Mouse (Mus musculus) forebrain, embryonic 15.5 days (tissue): ENCODE measurements around the gene Plekhb1. TPM values are rescaled to one million over a fixed set of nuclear protein-coding genes. Genes with fewer than 3 reads are reported as not detected.

Source experiments
- ATAC-seq: fragments of 200-750 bp; cut with Nextera tagmentation; replicated peaks from 2 replicates; pipeline ENCODE4 v1.8.0; 2017; ENCODE audit warnings: mild to moderate bottlenecking, moderate TSS enrichment, moderate library complexity
- H3K27ac ChIP-seq: fragments of 300-500 bp; sonication (generic); replicated peaks from 2 replicates; pipeline ENCODE4 v1.5.1; 2015; ENCODE audit warnings: mild to moderate bottlenecking, inconsistent platforms
- H3K27me3 ChIP-seq: fragments of 300-500 bp; sonication (generic); 2 replicates; pipeline ENCODE4 v1.6.1; 2015; ENCODE audit warnings: inconsistent platforms
- H3K36me3 ChIP-seq: fragments of 300-500 bp; sonication (generic); 2 replicates; pipeline ENCODE4 v1.6.1; 2015; ENCODE audit warnings: mild to moderate bottlenecking, inconsistent platforms
- H3K4me1 ChIP-seq: fragments of 300-500 bp; sonication (generic); 2 replicates; pipeline ENCODE4 v1.6.1; 2015; ENCODE audit warnings: inconsistent platforms
- H3K4me2 ChIP-seq: fragments of 300-500 bp; sonication (generic); replicated peaks from 2 replicates; pipeline ENCODE4 v1.6.1; 2015; ENCODE audit warnings: mild to moderate bottlenecking, inconsistent platforms
- H3K4me3 ChIP-seq: fragments of 300-500 bp; sonication (generic); 2 replicates; pipeline ENCODE4 v1.5.1; 2015; ENCODE audit warnings: mild to moderate bottlenecking, inconsistent platforms
- H3K9ac ChIP-seq: fragments of 300-500 bp; sonication (generic); replicated peaks from 2 replicates; pipeline ENCODE4 v1.6.1; 2015; ENCODE audit warnings: mild to moderate bottlenecking, inconsistent platforms
- H3K9me3 ChIP-seq: fragments of 300-500 bp; sonication (generic); 2 replicates; pipeline ENCODE4 v1.6.1; 2016; ENCODE audit warnings: inconsistent platforms
- WGBS: fragments of 180-500 bp; shearing (Covaris S2); methylation state at CpG from one replicate; pipeline ENCODE4 v1.1.7; 2015; ENCODE audit warnings: mixed read lengths; 5-methylcytosine and 5-hydroxymethylcytosine counted together
- polyA plus RNA-seq: library from polyadenylated mRNA; unstranded; fragments of >200 nt; fragmentation: Nextera tagmentation; extraction: Ambion mirVana; gene quantifications from 2 replicates; pipeline ENCODE4 v1.2.1, GENCODE M21; 2015

Plekhb1 gene
- polyA plus RNA-seq, 1 experiment from 2014 or later = 6.8 TPM

GRCm38 (mm10) chr7:100653480-100654266, 8.5 kb downstream of the Plekhb1 start:
- Histone ChIP-seq H3K4me1 (peaks cover 12% of the 10 kb centered on the region), H3K9me3 (no peaks in the 10 kb centered on the region), H3K4me2 (no peak overlapping the region), H3K36me3 (no peaks in the 10 kb centered on the region), H3K9ac (no peak overlapping the region), H3K27ac (no peak overlapping the region), H3K4me3 (no peak overlapping the region), H3K27me3 (no peaks in the 10 kb centered on the region)
- 51% methylated on average over 9 of the region's 9 CpGs for WGBS
- ATAC-seq = peak; percentile 65

GRCm38 (mm10) chr7:100651011-100651410, 11.2 kb downstream of the Plekhb1 start:
- Histone ChIP-seq H3K36me3 (no peaks in the 10 kb centered on the region), H3K4me1 (peaks cover 9% of the 10 kb centered on the region), H3K27ac (no peak overlapping the region), H3K4me3 (no peak overlapping the region), H3K9ac (no peak overlapping the region), H3K4me2 (no peak overlapping the region), H3K9me3 (no peaks in the 10 kb centered on the region), H3K27me3 (no peaks in the 10 kb centered on the region)
- ATAC-seq = no peak
- 73% methylated on average over 4 of the region's 4 CpGs for WGBS

GRCm38 (mm10) chr7:100650421-100650820, 11.8 kb downstream of the Plekhb1 start:
- H3K9me3 ChIP-seq = no peaks in the 10 kb centered on the region
- no peak overlapping the region for H3K27ac ChIP-seq
- no peak overlapping the region for H3K4me3 ChIP-seq
- H3K4me1 ChIP-seq = peaks cover 9% of the 10 kb centered on the region
- no peak for ATAC-seq
- no peaks in the 10 kb centered on the region for H3K36me3 ChIP-seq
- no peak overlapping the region for H3K4me2 ChIP-seq
- H3K27me3 ChIP-seq = no peaks in the 10 kb centered on the region
- H3K9ac ChIP-seq = no peak overlapping the region
- 78% methylated on average over 6 of the region's 6 CpGs for WGBS

- Histone ChIP-seq H3K4me1 (peaks cover 9% of the 10 kb centered on the region), H3K27me3 (no peaks in the 10 kb centered on the region), H3K36me3 (no peaks in the 10 kb centered on the region), H3K9ac (no peak overlapping the region), H3K9me3 (no peaks in the 10 kb centered on the region), H3K4me3 (no peak overlapping the region), H3K27ac (no peak overlapping the region), H3K4me2 (no peak overlapping the region)
- no peak for ATAC-seq
- WGBS = 82% methylated on average over 8 of the region's 8 CpGs
These were observed 12.4 kb downstream of the Plekhb1 start for GRCm38 (mm10) chr7:100649826-100650225.

GRCm38 (mm10) chr7:100649095-100649494, 13.1 kb downstream of the Plekhb1 start:
- WGBS = 85% methylated on average over 4 of the region's 4 CpGs
- ATAC-seq = no peak

GRCm38 (mm10) chr7:100645147-100645546, 17.1 kb downstream of the Plekhb1 start:
- Histone ChIP-seq H3K27ac (no peak overlapping the region), H3K4me1 (no peaks in the 10 kb centered on the region), H3K9ac (no peak overlapping the region), H3K9me3 (no peaks in the 10 kb centered on the region), H3K27me3 (no peaks in the 10 kb centered on the region), H3K4me2 (no peak overlapping the region), H3K4me3 (no peak overlapping the region), H3K36me3 (no peaks in the 10 kb centered on the region)
- peak; percentile 43; the same call in 1 of the 2 replicates for ATAC-seq
- 30% methylated on average over 3 of the region's 3 CpGs for WGBS

More at GRCm38 (mm10) chr7:100649095-100649494, 13.1 kb downstream of the Plekhb1 start:
- Histone ChIP-seq H3K27ac (no peak overlapping the region), H3K4me3 (no peak overlapping the region), H3K4me2 (no peak overlapping the region), H3K9me3 (no peaks in the 10 kb centered on the region), H3K27me3 (no peaks in the 10 kb centered on the region), H3K9ac (no peak overlapping the region), H3K4me1 (peaks cover 5% of the 10 kb centered on the region), H3K36me3 (no peaks in the 10 kb centered on the region)

- H3K4me3 ChIP-seq = no peak overlapping the region
- H3K27ac ChIP-seq = no peak overlapping the region
- H3K36me3 ChIP-seq = peaks cover 4% of the 10 kb centered on the region; the same call in 1 of the 2 replicates
- H3K4me2 ChIP-seq = no peak overlapping the region
- 90% methylated on average over 4 of the region's 4 CpGs for WGBS
- H3K9ac ChIP-seq = no peak overlapping the region
- no peak for ATAC-seq
- H3K4me1 ChIP-seq = no peaks in the 10 kb centered on the region
- H3K9me3 ChIP-seq = no peaks in the 10 kb centered on the region
- no peaks in the 10 kb centered on the region for H3K27me3 ChIP-seq
These were observed 19.8 kb downstream of the Plekhb1 start for GRCm38 (mm10) chr7:100642413-100642812.

GRCm38 (mm10) chr7:100637657-100638056, 24.6 kb downstream of the Plekhb1 start:
- 5% methylated on average over 1 of the region's 1 CpGs for WGBS
- Histone ChIP-seq H3K9ac (no peak overlapping the region), H3K27ac (no peak overlapping the region), H3K4me2 (no peak overlapping the region), H3K36me3 (peaks cover 14% of the 10 kb centered on the region), H3K4me3 (no peak overlapping the region), H3K27me3 (no peaks in the 10 kb centered on the region), H3K4me1 (no peaks in the 10 kb centered on the region), H3K9me3 (no peaks in the 10 kb centered on the region)
- no peak for ATAC-seq

GRCm38 (mm10) chr7:100624538-100624937, 37.7 kb downstream of the Plekhb1 start:
- H3K4me2 ChIP-seq = no peak overlapping the region
- no peaks in the 10 kb centered on the region for H3K27me3 ChIP-seq
- H3K27ac ChIP-seq = no peak overlapping the region
- ATAC-seq = no peak
- H3K9ac ChIP-seq = no peak overlapping the region
- WGBS = 81% methylated on average over 3 of the region's 3 CpGs
- H3K36me3 ChIP-seq = peaks cover 5% of the 10 kb centered on the region; the same call in 1 of the 2 replicates
- H3K9me3 ChIP-seq = no peaks in the 10 kb centered on the region
- H3K4me3 ChIP-seq = no peak overlapping the region
- no peaks in the 10 kb centered on the region for H3K4me1 ChIP-seq

- Histone ChIP-seq H3K4me1 (no peaks in the 10 kb centered on the region), H3K9ac (no peak overlapping the region), H3K36me3 (no peaks in the 10 kb centered on the region), H3K4me3 (no peak overlapping the region), H3K9me3 (no peaks in the 10 kb centered on the region), H3K27ac (no peak overlapping the region), H3K4me2 (no peak overlapping the region), H3K27me3 (no peaks in the 10 kb centered on the region)
- 83% methylated on average over 2 of the region's 2 CpGs for WGBS
- no peak for ATAC-seq
These were observed 39.9 kb downstream of the Plekhb1 start for GRCm38 (mm10) chr7:100622277-100622676.

GRCm38 (mm10) chr7:100616121-100616857, 45.9 kb downstream of the Plekhb1 start:
- ATAC-seq = no peak
- 95% methylated on average over 4 of the region's 4 CpGs for WGBS
- H3K27ac ChIP-seq = no peak overlapping the region
- H3K4me1 ChIP-seq = peaks cover 3% of the 10 kb centered on the region; the same call in 1 of the 2 replicates
- no peak overlapping the region for H3K9ac ChIP-seq
- H3K36me3 ChIP-seq = no peaks in the 10 kb centered on the region
- H3K9me3 ChIP-seq = no peaks in the 10 kb centered on the region
- no peaks in the 10 kb centered on the region for H3K27me3 ChIP-seq
- no peak overlapping the region for H3K4me3 ChIP-seq
- H3K4me2 ChIP-seq = no peak overlapping the region

- H3K4me1 ChIP-seq = peaks cover 28% of the 10 kb centered on the region
- H3K27me3 ChIP-seq = no peaks in the 10 kb centered on the region
- 22% methylated on average over 4 of the region's 4 CpGs for WGBS
- H3K36me3 ChIP-seq = no peaks in the 10 kb centered on the region
- ATAC-seq = no peak
- H3K9me3 ChIP-seq = no peaks in the 10 kb centered on the region
- peak overlapping the region; percentile 95 for H3K4me3 ChIP-seq
- H3K4me2 ChIP-seq = peak overlapping the region; percentile 57
- peak overlapping the region; percentile 99 for H3K27ac ChIP-seq
- H3K9ac ChIP-seq = peak overlapping the region; percentile 100
These were observed 53.3 kb downstream of the Plekhb1 start for GRCm38 (mm10) chr7:100608910-100609309.
